Mouse (Mus musculus) megakaryocyte progenitor cell, adult 5-6 weeks (primary cell): Measurements from ENCODE around the gene Odf3l1. TPM values are rescaled to one million over a fixed set of nuclear protein-coding genes. Genes with fewer than 3 reads are reported as not detected.

ENCODE experiments used
- ATAC-seq: replicated peaks from 2 replicates; pipeline ENCODE4 v1.8.0; 2016; ENCODE audit warnings: mild to moderate bottlenecking, moderate TSS enrichment, inconsistent platforms; ENCODE audit not compliant: poor library complexity
- total RNA-seq, 2 experiments: library from RNA; stranded (forward) in 1 of 2; stranded (reverse) in 1 of 2; fragments of 157-497, 149-512 nt in 1 of 2; fragments of 200-1000 nt in 1 of 2; gene quantifications; 2 replicates each; pipeline versions ENCODE4 v1.2.3 to v1.2.4; 2015 to 2017

The Odf3l1 gene
- total RNA-seq, 2 experiments from 2014 or later: not detected

- ATAC-seq: no peak
Measured at GRCm38 (mm10) chr9:56882818-56883217, 18.3 kb upstream of the Odf3l1 start.

DNA sequence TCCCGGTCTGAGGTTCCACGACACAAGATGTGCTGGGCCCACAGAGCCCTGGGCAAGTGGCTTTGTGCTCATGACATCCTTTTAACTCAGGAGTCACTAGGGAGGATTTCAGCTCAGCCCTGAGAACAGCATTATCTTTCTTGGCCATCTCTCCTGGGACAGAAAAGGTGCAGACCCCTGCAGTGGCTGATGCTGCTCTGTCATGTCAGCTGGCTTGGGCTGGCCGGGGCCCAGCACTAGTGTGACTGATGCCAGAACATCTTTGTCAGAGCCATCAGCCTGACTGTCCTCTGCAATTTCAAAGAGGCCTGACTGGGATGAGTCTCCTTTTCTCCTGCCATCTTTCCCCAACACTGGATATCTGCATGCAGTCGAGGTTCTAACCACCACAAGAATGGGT lies 17.8 kb upstream of the Odf3l1 start:
- ATAC-seq: no peak

- no peak for ATAC-seq
Measured at GRCm38 (mm10) chr9:56881539-56882082, 17.1 kb upstream of the Odf3l1 start.

DNA sequence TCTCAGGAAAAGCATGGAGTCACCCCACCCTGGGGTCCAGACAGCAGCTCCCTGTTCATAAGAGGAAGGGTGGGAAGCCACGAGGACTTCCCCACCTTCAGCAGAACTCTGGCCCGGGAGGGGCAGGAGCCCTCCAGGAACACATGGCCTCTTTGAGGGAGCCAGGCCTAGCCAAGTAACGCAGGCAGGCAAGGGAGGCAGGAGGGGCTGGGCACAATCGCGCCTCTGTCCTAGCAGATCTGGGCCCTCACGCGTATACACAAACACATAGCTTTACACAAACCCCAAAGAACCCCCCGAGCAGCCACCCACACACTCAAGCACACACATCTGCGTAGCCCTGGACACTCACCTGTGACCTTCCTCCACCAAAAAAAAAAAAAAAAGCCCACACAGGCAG lies 16.3 kb upstream of the Odf3l1 start:
- ATAC-seq: no peak

DNA sequence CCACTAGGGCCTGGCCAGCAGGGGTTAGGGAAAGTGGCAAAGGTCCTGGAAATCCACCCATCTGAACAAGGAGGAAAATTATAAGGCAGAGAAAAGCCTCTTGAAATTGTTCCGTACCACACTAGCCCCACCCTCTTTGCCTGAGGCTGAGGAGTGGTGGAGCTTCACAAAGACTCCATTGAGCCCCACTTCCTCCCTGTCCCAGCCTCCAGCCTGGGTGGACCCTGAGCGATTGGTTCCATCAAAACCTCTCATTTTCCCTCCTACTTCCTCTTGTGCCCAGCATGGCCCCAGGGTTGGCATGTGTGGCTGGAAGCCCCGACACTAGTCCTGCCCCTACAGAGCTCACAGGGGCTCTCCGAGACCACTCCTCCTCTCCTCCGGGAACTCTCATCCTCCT lies 12.8 kb upstream of the Odf3l1 start:
- no peak for ATAC-seq

DNA sequence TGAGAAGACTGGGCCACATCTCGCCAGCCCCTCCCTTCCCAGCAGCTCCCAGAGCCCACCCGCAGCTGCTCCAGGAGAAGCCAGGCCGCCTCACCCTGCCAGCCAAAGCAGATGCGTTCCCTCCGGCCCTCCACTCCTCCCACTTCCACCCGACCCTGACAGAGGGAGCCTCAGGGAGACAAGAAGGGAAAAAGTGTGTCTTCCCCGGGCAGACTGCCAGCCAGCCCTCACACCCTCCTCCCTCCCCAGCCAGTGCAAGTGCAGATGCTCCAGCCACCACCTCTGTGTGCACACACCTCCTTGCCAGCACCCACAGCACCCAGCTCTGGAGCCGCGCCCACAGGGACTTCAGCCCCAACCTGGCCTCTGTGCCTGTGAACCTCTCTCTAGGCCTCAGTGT lies 12.3 kb upstream of the Odf3l1 start:
- ATAC-seq: no peak

GRCm38 (mm10) chr9:56873097-56873496 lies 8.6 kb upstream of the Odf3l1 start:
- ATAC-seq: no peak

- ATAC-seq: no peak
Measured at GRCm38 (mm10) chr9:56872105-56872903, 7.8 kb upstream of the Odf3l1 start.

DNA sequence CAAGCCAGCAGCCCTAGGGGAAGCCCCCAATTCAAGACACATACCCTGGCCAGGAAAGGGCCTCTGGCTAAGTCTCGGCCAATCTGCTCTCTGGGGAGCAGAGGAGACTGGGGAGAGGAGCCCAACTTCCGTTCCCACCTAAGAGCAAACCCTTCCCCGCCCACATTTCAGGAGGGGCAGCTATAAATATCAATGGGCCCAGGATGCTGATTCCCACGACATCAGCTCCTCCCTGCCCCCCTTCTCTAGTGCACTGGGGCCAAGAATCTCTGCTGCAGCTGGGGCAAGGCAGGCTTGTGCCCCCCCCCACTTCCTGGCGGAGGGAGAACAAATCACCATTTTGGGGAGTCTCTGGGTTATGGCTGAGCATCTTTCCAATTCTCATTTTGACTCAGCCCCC lies 6.7 kb upstream of the Odf3l1 start:
- no peak for ATAC-seq

DNA sequence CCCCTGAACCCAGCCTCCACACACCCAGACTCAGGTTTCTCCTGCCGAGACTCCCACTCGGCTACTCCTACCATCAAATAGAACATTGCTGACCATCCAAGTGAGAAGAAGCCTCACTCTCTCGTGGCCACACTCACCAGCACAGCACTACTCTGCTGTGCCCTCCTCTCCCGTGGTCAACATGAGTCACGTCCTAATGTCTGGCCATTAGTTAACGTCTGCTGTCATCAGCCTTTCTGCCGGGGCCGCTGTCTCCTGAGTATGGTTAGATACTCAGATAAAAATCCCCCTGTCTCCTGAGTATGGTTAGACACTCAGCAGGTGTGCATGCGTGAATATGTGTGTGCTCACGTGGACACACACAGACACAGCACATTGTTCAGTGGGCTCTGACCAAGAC lies 6.3 kb upstream of the Odf3l1 start:
- ATAC-seq: no peak

DNA sequence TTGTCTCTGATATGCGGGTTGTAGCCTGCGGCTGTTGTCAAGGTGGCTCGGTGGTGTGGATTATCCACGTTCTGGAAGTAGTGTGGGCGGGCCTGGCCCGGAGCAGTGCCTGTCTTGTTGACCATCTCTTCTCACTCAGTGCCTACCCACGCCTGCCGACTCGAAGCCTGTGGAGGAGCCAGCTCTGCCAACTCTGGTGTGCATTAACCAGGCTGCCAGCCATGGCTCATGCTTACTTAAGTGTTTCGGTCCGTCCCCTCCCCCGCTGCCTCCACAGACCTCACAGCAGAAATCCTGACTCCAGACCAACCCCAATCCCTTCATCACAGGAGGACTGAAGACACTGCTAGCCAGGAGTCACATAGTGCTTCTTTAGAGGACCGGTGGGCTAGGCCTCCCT lies 5.1 kb upstream of the Odf3l1 start:
- no peak for ATAC-seq

GRCm38 (mm10) chr9:56868292-56868691 lies 3.8 kb upstream of the Odf3l1 start:
- ATAC-seq: no peak

DNA sequence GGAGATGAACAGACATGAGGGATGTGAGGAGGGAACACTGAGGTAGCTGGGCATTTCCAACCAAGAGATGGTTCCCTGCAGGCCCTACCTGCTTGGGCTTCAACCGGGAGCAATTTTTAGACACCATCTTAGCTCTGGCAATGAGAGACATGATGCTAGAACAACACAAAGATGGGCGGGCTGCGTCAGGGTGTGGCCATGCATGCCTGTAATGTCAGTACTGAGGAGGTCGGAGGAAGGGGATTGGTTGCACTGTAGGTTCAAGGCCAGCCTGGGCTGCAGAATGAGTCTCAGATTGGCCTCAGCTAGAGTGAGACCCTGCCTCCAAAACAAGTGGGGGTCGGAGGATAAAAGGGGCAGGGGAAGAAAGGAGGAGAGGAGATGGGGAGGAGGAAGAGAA lies 2.0 kb upstream of the Odf3l1 start:
- ATAC-seq: no peak

- no peak for ATAC-seq
Measured at GRCm38 (mm10) chr9:56865673-56866400, 1.4 kb upstream of the Odf3l1 start.

GRCm38 (mm10) chr9:56864832-56865231 lies 353 bp upstream of the Odf3l1 start, which contains the start of gene Cspg4:
Gene Cspg4, plus strand, starts transcription at chr9:56865033.
- ATAC-seq: no peak

GRCm38 (mm10) chr9:56862863-56863262 lies 1.6 kb downstream of the Odf3l1 start:
- ATAC-seq: no peak

DNA sequence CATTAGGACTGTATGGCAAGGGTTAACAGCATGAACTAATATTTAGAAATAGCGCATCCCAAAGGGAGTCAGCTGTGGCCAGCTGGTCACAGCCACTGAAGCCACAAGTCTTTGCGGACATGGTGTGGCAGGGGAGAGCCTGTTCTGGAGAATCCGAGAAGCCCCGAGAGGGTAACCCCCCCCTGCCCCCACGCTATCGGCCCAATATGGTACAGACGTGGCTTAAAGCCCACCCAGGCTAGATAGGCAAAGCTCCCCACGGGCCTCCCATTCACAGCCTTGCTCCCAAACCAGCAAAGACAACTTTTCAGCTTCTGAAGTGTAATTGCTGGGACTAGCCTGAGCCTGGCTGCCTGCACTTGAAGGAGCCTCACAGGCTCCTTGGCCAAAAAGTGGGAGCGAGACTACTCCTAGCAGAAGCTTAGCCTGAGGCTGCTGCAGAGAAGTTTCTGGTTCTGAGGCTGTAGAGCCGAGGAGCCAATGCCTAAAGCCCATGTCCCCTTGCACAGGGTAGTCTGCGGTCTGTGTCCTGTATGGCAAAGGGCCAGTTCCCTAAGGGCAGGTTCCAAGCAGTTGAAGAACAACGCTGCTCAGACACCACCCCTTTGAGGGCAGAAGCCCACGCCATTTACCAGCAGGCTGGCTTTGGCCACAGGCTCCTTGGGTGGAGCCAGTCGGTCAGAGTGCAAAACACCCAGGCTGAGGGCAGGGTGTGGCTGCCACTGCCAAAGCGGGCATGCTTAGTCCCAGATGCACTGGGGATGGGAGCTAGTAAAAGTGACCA lies 3.8 kb downstream of the Odf3l1 start:
- no peak for ATAC-seq

GRCm38 (mm10) chr9:56860035-56860434 lies 4.4 kb downstream of the Odf3l1 start:
- no peak for ATAC-seq

GRCm38 (mm10) chr9:56857463-56857862 lies 7.0 kb downstream of the Odf3l1 start:
- ATAC-seq: no peak

DNA sequence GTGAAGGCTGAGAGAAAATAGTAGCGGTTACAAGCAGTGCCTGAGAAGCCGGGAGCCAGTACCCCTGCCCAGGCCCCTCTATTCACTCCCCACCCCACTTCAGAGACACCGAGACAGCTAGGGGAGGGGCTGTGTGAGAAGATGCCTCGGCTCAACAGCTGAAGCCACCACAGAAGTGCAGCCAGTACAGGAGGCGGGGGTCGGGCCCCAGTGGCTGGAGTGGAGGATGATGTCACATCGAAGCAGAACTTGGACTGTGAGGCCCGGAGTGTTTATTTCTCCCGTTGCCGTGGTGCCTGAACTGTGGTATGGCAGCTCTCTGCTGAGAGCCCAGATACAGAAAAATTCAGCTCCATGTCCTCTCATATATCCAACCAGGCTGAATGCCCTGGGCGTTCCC lies 12.7 kb downstream of the Odf3l1 start:
- ATAC-seq: no peak

DNA sequence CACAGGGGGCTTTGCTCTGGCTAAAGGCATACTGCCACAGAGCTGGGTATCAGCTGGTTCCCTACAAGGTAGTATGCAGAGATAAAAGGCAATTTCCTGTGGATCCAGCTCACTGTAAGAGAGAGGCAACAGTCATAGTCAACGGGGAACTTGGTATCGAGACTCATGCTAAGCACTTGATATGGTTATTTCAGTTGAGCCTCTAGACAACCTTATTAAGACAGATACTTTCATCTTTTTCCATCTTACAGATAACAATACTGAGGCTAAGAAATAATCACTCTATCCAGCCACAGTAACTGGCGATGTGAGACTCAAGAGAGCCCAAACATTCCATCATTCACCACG lies 13.6 kb downstream of the Odf3l1 start:
- ATAC-seq: peak; percentile 34; the same call in 1 of the 2 replicates
